Mouse (Mus musculus) bone marrow macrophage, adult 2 months (primary cell): ENCODE measurements around the gene Gpcpd1. TPM values are rescaled to one million over a fixed set of nuclear protein-coding genes. Genes with fewer than 3 reads are reported as not detected.
A peak's percentile ranks its signal among the peaks of the same experiment; 100 is the strongest.
"Not testable (repeated sequence)": the region's sequence is repeated elsewhere in the genome, so short reads cannot be mapped to it uniquely, and the experiment has no call there.

Experiments used
- H3K27ac ChIP-seq: 2 replicates; pipeline ENCODE4 v1.5.1; 2012; ENCODE audit warnings: low read depth, low read length; ENCODE audit not compliant: insufficient read depth
- H3K4me1 ChIP-seq: 2 replicates; pipeline ENCODE4 v1.6.1; 2012; ENCODE audit warnings: low read length; ENCODE audit not compliant: control insufficient read depth, insufficient read depth
- H3K4me3 ChIP-seq: 2 replicates; pipeline ENCODE4 v1.5.1; 2012; ENCODE audit warnings: mild to moderate bottlenecking, low read length, moderate library complexity; ENCODE audit not compliant: insufficient read depth
- CTCF ChIP-seq: IDR thresholded peaks from 2 replicates; pipeline ENCODE4 v1.5.1; 2012; ENCODE audit warnings: low read depth, mild to moderate bottlenecking, low read length, moderate library complexity
- POLR2A ChIP-seq: IDR thresholded peaks from 2 replicates; pipeline ENCODE4 v1.6.1; 2012; ENCODE audit warnings: mild to moderate bottlenecking, low read depth, low read length, borderline replicate concordance
- polyA plus RNA-seq: library from polyadenylated mRNA; stranded (reverse); fragments of >200 nt; gene quantifications from 2 replicates; pipeline ENCODE4 v1.2.4, GENCODE M21; 2012; ENCODE audit not compliant: missing spikeins, insufficient read depth, insufficient read length

Gpcpd1 gene
- polyA plus RNA-seq, 1 experiment = 35.2 TPM

GRCm38 (mm10) chr2:132604922-132605321 lies 17.4 kb upstream of the Gpcpd1 start:
- TF ChIP-seq CTCF = no peak
- no peak for TF ChIP-seq POLR2A
- Histone ChIP-seq H3K27ac (no peak overlapping the region), H3K4me3 (no peak overlapping the region), H3K4me1 (peaks cover 68% of the 10 kb centered on the region)

DNA sequence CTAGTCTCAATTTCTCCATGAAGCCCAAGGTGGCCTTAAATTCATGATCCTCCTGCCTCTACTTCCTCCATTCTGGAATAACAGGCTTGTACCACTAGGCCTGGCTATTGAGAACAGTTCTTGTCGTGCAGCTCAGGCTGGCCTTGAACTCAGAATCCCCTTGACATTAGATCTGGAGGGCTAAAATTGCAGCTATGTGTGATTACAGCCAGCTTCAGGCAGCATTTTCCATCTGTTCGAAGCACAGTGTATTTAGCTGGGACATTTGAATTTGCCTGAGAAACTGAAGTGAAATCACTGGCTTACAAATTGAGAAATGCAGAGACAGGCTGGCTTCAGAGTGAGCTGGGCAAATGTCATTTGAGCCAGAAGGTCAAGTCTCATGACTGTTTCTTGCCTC lies 16.2 kb upstream of the Gpcpd1 start:
- H3K4me3 ChIP-seq = no peak overlapping the region
- peak overlapping the region; percentile 34 for H3K27ac ChIP-seq
- TF ChIP-seq POLR2A = no peak
- TF ChIP-seq CTCF = no peak
- H3K4me1 ChIP-seq = peaks cover 73% of the 10 kb centered on the region

DNA sequence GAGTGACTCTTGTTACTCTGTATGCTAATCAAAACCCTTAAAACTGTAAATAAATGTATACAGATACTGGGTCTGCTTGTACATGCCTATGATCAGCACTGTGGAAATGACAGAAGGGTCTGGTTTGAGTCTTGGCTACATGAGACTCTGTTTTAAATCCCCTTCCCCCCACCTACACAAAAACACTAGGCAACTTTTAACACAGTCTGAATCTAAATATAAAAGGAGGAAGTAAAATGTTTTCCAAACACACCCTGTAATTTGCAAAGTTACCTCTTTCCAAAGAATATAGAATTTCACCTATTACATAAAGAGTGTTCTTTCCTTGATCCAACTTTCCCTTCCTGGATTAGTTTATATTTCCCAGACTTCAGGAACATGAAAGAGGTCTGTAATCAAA lies 14.2 kb upstream of the Gpcpd1 start:
- Histone ChIP-seq H3K4me3 (no peak overlapping the region), H3K4me1 (peaks cover 73% of the 10 kb centered on the region), H3K27ac (peak overlapping the region; percentile 87)
- TF ChIP-seq POLR2A = no peak
- no peak for TF ChIP-seq CTCF

DNA sequence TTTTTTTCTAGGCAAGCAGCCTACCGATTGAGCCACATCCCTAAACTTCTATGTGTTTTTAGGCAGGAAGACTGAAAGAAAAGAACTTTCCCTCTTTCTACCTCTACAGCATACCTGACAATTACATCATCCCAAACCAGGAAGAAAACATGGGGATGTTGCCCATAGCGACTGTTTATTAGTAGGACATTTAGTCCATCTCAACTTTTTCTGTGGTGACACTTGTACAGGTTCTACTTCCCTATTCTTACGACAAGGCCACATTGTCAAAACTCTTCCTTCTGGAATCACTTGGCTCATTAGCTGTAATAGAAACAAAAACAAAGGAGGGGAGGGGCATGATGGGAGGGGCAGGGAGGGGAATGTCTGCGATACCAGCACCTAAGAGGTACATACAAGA lies 12.6 kb upstream of the Gpcpd1 start:
- Histone ChIP-seq H3K4me3 (no peak overlapping the region), H3K4me1 (peaks cover 77% of the 10 kb centered on the region), H3K27ac (peak overlapping the region; percentile 73)
- TF ChIP-seq CTCF = no peak

GRCm38 (mm10) chr2:132599127-132599526 lies 11.6 kb upstream of the Gpcpd1 start:
- Histone ChIP-seq H3K27ac (peak overlapping the region; percentile 93), H3K4me1 (peaks cover 71% of the 10 kb centered on the region)
- TF ChIP-seq CTCF (no peak), POLR2A (no peak)

DNA sequence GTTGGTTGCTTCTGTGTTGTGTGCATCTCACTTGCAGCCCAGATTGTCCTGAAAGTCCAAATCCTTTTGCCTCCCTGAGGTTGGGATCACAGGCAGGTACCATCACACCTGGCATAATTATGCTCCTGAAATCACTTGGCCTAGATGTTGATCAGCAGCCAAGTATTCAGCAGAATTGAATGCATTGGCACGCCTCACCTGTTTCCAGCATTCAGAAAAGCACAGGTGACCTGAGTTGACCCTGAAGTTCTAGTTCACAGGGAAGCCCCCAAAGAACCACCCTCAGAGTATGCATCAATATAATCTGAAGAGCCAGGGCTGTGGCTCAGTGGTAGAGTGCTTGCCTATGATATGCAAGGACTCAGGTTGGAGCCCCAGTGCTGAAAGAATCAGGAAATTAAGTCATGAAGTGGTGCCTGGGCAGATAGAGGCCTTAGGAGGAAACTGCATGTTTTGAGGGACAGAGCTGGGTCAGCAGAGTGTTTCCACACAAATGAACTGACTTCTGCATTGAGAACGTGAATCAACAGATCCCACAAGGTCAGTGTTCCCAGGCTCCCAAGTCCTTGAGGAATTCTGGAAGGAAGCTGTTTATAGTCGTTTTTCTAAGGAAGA lies 10.4 kb upstream of the Gpcpd1 start:
- Histone ChIP-seq H3K4me1 (peaks cover 61% of the 10 kb centered on the region), H3K27ac (peak overlapping the region; percentile 93), H3K4me3 (peak overlapping the region; percentile 26)
- no peak for TF ChIP-seq CTCF
- no peak for TF ChIP-seq POLR2A

More at GRCm38 (mm10) chr2:132599127-132599526, 11.6 kb upstream of the Gpcpd1 start:
- H3K4me3 ChIP-seq = no peak overlapping the region

DNA sequence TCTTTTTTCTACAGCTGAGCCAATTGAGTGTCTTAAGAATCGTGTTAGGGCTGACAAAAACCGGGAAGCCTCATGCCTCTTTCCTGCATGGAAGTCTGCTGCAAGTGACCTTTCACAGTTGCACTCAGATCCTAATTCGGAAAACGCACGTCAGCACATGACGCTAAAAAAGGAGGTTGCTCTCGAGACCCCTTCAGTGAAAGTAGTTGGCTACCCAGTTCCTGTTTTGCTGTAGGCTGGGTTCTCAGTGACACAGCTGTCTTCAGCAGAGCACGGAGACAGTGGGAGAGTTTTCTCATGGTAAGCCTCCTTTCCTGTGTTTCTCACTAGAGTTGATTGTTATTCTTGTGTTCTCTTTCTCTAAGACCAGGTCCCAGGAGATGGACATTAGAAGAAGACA lies 9.7 kb upstream of the Gpcpd1 start:
- Histone ChIP-seq H3K27ac (peak overlapping the region; percentile 93), H3K4me1 (peaks cover 55% of the 10 kb centered on the region), H3K4me3 (peak overlapping the region; percentile 26)
- no peak for TF ChIP-seq CTCF
- TF ChIP-seq POLR2A = no peak

GRCm38 (mm10) chr2:132595601-132596235 lies 8.2 kb upstream of the Gpcpd1 start:
- peak overlapping the region; percentile 93 for H3K27ac ChIP-seq
- TF ChIP-seq CTCF = no peak
- no peak for TF ChIP-seq POLR2A
- peaks cover 45% of the 10 kb centered on the region for H3K4me1 ChIP-seq
- H3K4me3 ChIP-seq = no peak overlapping the region

- no peak for TF ChIP-seq CTCF
- no peak for TF ChIP-seq POLR2A
- Histone ChIP-seq H3K27ac (no peak overlapping the region), H3K4me1 (peaks cover 30% of the 10 kb centered on the region), H3K4me3 (no peak overlapping the region)
These were observed 4.6 kb upstream of the Gpcpd1 start for GRCm38 (mm10) chr2:132592126-132592525.

GRCm38 (mm10) chr2:132591579-132591978 lies 4.0 kb upstream of the Gpcpd1 start:
- not testable (repeated sequence) for H3K27ac ChIP-seq, H3K4me3 ChIP-seq
- peaks cover 24% of the 10 kb centered on the region for H3K4me1 ChIP-seq

DNA sequence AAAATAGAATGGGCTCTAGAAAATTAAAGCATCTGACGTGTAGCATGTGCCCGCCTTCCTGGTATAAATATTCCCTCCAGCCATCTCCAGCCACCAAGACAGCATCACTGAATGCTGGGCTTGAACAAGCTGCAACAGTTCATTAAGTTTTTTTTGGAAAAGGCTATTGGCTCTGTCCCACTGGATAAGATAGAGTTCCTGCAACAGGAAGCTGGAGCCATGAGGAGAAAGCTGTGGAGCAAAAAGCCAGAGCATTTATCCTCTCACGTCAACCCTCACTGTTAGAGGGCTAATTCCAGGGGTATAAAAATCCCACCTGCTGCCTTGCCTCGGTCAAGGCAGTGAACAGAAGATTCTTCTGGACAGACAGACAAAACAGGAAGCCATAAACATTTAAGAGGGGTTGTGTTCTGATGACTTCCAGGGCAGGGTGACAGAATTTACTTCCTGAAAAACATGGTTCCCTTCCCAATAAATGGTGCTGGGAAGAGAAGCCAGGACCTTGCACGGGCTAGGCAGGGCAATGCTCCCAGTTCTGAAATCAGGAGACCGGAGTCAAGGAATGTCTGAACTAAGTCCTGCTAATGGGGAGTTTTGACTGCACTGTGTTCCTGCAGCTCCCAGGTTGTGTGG lies 2.5 kb upstream of the Gpcpd1 start:
- no peak overlapping the region for H3K27ac ChIP-seq
- TF ChIP-seq CTCF = no peak
- H3K4me1 ChIP-seq = peaks cover 9% of the 10 kb centered on the region
- H3K4me3 ChIP-seq = no peak overlapping the region
